Mouse (Mus musculus): ENCODE data around the gene Atp5mpl.

DNA sequence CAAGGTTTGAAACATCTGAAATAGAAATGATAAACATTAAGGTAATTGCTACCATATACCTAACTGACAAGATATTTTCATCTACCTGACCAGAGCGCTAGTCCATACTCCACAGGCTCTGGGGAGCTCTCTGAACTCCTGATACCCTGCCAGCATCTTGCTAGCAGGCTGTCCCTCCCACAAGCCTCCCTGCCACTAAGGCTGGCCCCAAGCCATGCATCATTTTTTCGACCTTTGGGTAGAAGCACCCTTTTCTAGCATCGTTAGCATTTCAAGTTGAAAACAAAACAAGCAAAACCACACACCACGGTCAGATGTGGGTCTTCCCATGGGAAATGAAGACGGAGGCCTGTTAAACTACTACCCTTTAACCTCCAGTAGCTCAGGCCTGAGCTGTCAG, 3.4 kb downstream of the Atp5mpl start:
- no peak for TF ChIP-seq CTCF (IDR thresholded peaks at IDR 0.05; ENCODE audit: low read depth)
- no peak for TF ChIP-seq EP300 (IDR thresholded peaks at IDR 0.05; ENCODE audit: low read depth)
